Mouse (Mus musculus): ENCODE results near the gene Tnip1.

Gene Tnip1

GRCm38 (mm10) chr11:54962810-54963209 lies at the start of gene Tnip1:
Gene Tnip1, minus strand, starts transcription at chr11:54962917.
- DNase-seq (ENCODE audit: extremely low read depth, insufficient read length, low spot score), result peak; percentile 68

DNA sequence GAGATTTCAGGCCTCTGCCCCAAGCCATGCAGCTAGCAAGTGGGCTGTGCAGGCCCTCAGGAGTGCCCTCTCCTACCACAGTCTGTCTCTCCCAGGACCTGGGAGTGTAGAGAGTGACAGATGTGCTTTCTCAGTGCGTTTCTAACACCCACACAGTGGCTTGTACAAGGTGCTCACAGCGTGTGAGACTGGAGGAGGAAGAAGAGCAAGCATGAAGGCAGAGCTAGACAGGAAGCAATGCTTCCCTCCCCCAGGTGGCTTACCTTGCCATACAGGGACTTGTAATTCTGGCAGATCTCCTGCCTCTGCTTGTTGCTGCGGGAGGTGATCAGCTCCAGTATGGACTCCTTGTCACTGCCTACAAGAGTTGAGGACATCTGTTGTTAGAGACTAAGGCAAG lies 48.7 kb upstream of the Tnip1 start:
- no peak for DNase-seq (ENCODE audit: extremely low read depth, insufficient read length, low spot score)

DNA sequence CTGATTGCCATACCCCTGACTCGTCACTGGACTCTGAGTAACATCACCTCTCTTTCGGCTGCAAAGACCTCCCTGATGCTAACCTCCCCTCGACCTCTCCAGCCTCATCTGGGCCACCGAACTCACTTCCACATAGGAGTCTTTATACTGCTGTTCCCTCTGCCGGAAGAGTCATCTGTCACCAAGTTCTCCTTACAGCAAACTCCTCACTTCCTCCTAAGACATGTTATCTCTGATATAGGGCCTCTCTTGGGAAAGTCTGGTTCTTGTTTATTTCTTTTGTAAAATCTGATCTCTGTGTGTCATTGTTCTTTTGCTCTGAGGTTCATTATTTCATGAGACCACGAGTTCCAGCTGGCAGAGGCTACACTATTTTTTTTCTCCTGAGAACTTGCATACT lies 45.5 kb upstream of the Tnip1 start:
- DNase-seq (ENCODE audit: extremely low read depth, insufficient read length, low spot score), result no peak

DNA sequence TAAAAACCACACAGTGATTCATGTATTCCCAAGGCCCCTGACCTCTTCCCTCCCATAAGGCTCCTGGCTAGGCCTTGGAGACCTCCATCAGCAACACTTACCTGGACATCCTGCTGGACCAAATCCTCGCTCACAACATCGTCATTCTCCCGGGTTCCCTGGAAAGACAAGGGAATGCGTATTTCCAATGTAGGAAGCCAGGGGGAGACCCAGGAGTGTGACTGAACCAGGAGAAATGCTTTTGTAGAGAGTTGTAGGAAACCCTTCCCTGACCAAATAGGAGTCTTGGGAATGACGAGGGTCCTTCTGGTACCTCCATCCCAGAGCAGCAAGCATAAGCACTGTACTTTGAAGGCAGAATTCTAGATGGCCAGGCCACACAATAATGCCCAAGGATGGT lies 43.0 kb upstream of the Tnip1 start:
- DNase-seq (ENCODE audit: extremely low read depth, insufficient read length, low spot score), result no peak

DNA sequence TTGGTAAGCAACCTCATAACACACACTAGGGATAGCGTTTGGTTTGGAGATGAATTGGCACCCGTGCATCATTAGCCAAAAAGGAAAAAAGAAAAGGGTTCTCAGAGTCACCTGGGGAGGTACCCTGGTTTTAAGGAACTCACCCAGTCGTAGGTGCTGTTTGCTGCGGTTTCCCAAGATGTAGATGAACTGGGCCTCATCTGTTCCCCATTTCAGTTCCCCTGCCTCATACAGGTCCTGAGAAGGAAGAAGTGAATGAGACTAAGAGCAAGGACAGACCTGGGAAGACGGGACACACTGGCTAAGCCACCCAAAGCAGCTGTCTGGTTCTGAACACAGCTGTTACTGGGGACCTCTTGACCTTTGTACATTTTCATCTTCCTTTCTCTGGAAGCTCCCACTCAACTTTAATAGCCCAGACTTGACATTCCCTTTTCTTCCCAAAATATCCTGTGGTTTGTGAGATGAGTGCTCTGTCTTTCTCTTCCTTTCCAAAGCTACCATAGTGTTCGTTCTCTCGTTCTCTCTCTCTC lies 42.3 kb upstream of the Tnip1 start:
- DNase-seq (ENCODE audit: extremely low read depth, insufficient read length, low spot score), result no peak

GRCm38 (mm10) chr11:54998708-54999107 lies 36.0 kb upstream of the Tnip1 start:
- DNase-seq (ENCODE audit: extremely low read depth, insufficient read length, low spot score), result no peak

- DNase-seq (ENCODE audit: extremely low read depth, insufficient read length, low spot score), result peak; percentile 47
These were observed 35.6 kb upstream of the Tnip1 start for GRCm38 (mm10) chr11:54998284-54998683.

DNA sequence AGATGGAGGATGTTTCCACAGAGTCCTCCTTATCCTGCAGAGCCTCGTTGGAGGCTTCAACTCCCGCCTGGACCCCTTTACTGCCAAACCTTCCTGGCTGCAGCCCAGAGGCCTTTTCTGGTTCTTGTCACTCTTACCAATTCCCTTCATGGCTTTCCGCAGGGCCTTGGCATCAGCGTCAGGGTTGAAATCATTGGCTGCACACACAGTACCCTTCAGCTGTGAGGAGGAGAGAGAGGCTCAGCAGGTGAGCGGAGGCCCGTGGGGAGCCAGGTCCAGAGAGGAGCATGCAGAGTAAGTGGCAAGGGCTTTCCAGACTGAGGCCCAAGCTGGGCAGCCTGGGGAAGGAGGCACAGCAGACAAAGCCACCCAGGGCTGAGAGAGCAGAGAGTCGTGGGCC lies 33.5 kb upstream of the Tnip1 start:
- no peak for DNase-seq (ENCODE audit: extremely low read depth, insufficient read length, low spot score)

- DNase-seq (ENCODE audit: extremely low read depth, insufficient read length, low spot score), result no peak
These were observed 27.2 kb upstream of the Tnip1 start for GRCm38 (mm10) chr11:54989920-54990319.

- no peak for DNase-seq (ENCODE audit: extremely low read depth, insufficient read length, low spot score)
These were observed 26.1 kb upstream of the Tnip1 start for GRCm38 (mm10) chr11:54988754-54989349.

- no peak for DNase-seq (ENCODE audit: extremely low read depth, insufficient read length, low spot score)
These were observed 25.3 kb upstream of the Tnip1 start for GRCm38 (mm10) chr11:54987974-54988373.

- no peak for DNase-seq (ENCODE audit: extremely low read depth, insufficient read length, low spot score)
These were observed 22.4 kb upstream of the Tnip1 start for GRCm38 (mm10) chr11:54985086-54985485.

- no peak for DNase-seq (ENCODE audit: extremely low read depth, insufficient read length, low spot score)
These were observed 21.9 kb upstream of the Tnip1 start for GRCm38 (mm10) chr11:54984581-54984980.

GRCm38 (mm10) chr11:54984085-54984484 lies 21.4 kb upstream of the Tnip1 start:
- DNase-seq (ENCODE audit: extremely low read depth, insufficient read length, low spot score), result no peak

DNA sequence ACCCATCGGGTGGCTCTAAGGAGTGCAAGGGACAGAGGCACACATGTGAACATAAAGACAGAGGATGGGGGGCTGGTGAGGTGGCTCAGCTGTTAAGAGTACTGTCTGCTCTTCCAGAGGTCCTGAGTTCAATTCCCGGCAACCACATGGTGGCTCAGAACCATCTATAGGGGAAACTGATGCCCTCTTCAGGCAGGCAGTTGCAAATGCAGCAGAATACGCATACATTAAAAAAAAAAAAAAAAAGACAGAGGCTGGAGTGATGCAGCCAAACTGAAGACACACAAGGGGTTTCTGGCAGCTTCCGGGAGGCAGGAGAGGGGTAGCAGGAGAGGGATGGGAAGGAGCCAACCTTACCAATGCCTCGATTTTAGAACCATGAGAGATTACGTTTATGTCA lies 19.8 kb upstream of the Tnip1 start:
- no peak for DNase-seq (ENCODE audit: extremely low read depth, insufficient read length, low spot score)

GRCm38 (mm10) chr11:54981630-54982029 lies 18.9 kb upstream of the Tnip1 start:
- DNase-seq (ENCODE audit: extremely low read depth, insufficient read length, low spot score), result no peak

GRCm38 (mm10) chr11:54977385-54977937 lies 14.7 kb upstream of the Tnip1 start:
- DNase-seq (ENCODE audit: extremely low read depth, insufficient read length, low spot score), result no peak

GRCm38 (mm10) chr11:54976351-54976750 lies 13.6 kb upstream of the Tnip1 start:
- DNase-seq (ENCODE audit: extremely low read depth, insufficient read length, low spot score), result no peak

GRCm38 (mm10) chr11:54975756-54976155 lies 13.0 kb upstream of the Tnip1 start:
- no peak for DNase-seq (ENCODE audit: extremely low read depth, insufficient read length, low spot score)

GRCm38 (mm10) chr11:54975340-54975739 lies 12.6 kb upstream of the Tnip1 start:
- DNase-seq (ENCODE audit: extremely low read depth, insufficient read length, low spot score), result no peak

GRCm38 (mm10) chr11:54974639-54975038 lies 11.9 kb upstream of the Tnip1 start:
- DNase-seq (ENCODE audit: extremely low read depth, insufficient read length, low spot score), result no peak

DNA sequence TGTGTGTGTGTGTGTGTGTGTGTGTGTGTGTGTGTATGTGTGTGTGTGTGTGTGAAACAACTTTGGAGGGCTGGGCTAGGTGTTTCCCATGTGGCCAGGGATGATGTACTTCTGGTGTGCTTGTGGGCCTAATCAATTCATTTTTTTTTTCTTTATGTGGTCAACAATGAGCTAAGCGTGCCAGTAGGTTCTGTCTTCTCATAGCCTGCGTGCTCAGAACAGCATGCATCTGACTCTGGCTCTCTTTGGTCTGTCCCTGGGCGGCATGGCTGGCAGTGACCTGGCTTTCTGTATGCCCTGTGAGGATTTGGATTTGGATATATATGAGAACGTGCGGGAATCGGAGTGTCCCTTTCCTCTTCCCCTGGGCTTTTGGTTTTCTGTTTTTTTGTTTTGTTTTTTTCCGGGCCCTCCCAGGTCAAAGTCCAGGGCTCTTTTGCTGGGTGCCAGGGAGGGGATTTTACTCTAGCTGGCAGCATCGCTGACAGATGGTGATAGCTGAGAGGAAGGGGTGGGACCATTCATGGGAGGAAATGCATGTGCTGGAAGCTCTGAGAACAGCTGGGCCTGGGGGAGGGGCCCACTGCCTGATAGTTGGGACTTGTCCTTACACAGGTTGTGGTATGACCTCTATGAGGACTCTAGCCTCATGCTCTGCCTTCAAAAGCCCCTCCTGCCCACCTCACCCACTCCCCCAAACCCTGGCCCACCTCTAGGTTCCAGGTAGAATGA lies 10.9 kb upstream of the Tnip1 start:
- no peak for DNase-seq (ENCODE audit: extremely low read depth, insufficient read length, low spot score)

Data from 3134 (cell line).